Comparison of ENCODE assay signal across 8 mouse cellular contexts in the genomic region with DNA sequence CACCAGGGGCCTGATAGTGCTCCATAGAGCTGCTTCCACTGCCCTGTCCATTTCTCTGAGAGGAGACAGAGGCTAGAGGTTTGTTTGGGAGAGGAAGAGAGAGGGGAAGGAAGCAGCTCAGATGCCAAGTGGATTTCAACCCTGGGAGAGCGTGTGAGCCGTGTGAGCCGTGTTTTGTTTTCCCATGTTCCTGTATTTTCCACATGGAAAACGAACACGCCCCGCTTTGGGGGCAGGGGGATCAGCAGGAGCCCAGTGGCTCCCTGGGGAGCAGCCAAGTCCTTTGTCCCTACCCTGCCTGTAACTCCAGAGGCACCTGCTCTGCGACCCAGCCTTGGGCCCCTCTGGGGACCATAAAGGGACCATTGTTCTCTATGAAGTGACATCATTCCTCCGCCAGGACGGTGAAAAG. TPM values are rescaled to one million over a fixed set of nuclear protein-coding genes. Genes with fewer than 3 reads are reported as not detected.
DNase-seq lines count a peak whose midpoint lies in the region; ATAC-seq and TF ChIP-seq lines count a peak whose summit lies in the region.

No protein-coding gene starts in this region.

- WGBS in embryonic facial prominence, embryonic 15.5 days: 13% methylated on average over 9 of the region's 9 CpGs
- 22% methylated on average over 9 of the region's 9 CpGs for WGBS in hindbrain, embryonic 11.5 days
- 48% methylated on average over 8 of the region's 9 CpGs for WGBS in limb, embryonic 14.5 days
- 10% methylated on average over 9 of the region's 9 CpGs for WGBS in midbrain, embryonic 16.5 days

- H3K27me3 ChIP-seq in embryonic facial prominence, embryonic 15.5 days: peaks cover 17% of the 10 kb centered on the region
- H3K27me3 ChIP-seq in hindbrain, embryonic 11.5 days (ENCODE audit: control insufficient read depth, insufficient read depth, low read length): peaks cover 12% of the 10 kb centered on the region
- H3K27me3 ChIP-seq in limb, embryonic 14.5 days (ENCODE audit: control insufficient read depth, insufficient read depth, low read length): no peaks in the 10 kb centered on the region; the same call in 1 of the 2 replicates
- H3K27me3 ChIP-seq in midbrain, embryonic 16.5 days (ENCODE audit: control insufficient read depth, insufficient read depth, low read depth, low read length): no peaks in the 10 kb centered on the region

- H3K4me2 ChIP-seq in embryonic facial prominence, embryonic 15.5 days (replicated peaks): peak overlapping the region; percentile 15; the same call in 1 of the 2 replicates
- H3K4me2 ChIP-seq in hindbrain, embryonic 11.5 days (replicated peaks; ENCODE audit: low read depth, low read length): no peak overlapping the region
- H3K4me2 ChIP-seq in limb, embryonic 14.5 days (replicated peaks; ENCODE audit: low read depth, low read length, severe bottlenecking): 0 out of 2 replicates have a peak overlapping the region, but pooled peaks have one; percentile 7
- no peak overlapping the region for H3K4me2 ChIP-seq in midbrain, embryonic 16.5 days (ENCODE audit: low read length)

- no peak for TF ChIP-seq POLR2A in limb, embryonic 14.5 days (IDR thresholded peaks at IDR 0.05; ENCODE audit: borderline replicate concordance, extremely low read depth, insufficient read depth, insufficient read length)

- peak; percentile 56 for ATAC-seq in embryonic facial prominence, embryonic 15.5 days (ENCODE audit: insufficient number of reproducible peaks, low FRiP score, low TSS enrichment, low read depth)
- peak; percentile 74 for ATAC-seq in hindbrain, embryonic 11.5 days (ENCODE audit: low FRiP score)
- no peak for ATAC-seq in limb, embryonic 14.5 days (ENCODE audit: low FRiP score, low read depth)
- no peak for ATAC-seq in midbrain, embryonic 16.5 days

- H3K4me1 ChIP-seq in embryonic facial prominence, embryonic 15.5 days: peaks cover 50% of the 10 kb centered on the region
- peaks cover 11% of the 10 kb centered on the region for H3K4me1 ChIP-seq in hindbrain, embryonic 11.5 days (replicated peaks; ENCODE audit: control insufficient read depth, insufficient read depth, low read length)
- H3K4me1 ChIP-seq in limb, embryonic 14.5 days (ENCODE audit: control insufficient read depth, insufficient read depth, low read length): peaks cover 19% of the 10 kb centered on the region
- H3K4me1 ChIP-seq in midbrain, embryonic 16.5 days (ENCODE audit: control insufficient read depth, insufficient read depth, low read length): peaks cover 3% of the 10 kb centered on the region; the same call in 1 of the 2 replicates

- H3K4me3 ChIP-seq in embryonic facial prominence, embryonic 15.5 days (replicated peaks): no peak overlapping the region
- H3K4me3 ChIP-seq in hindbrain, embryonic 11.5 days (ENCODE audit: low read depth, low read length): no peak overlapping the region
- H3K4me3 ChIP-seq in limb, embryonic 14.5 days (replicated peaks; ENCODE audit: low read length): no peak overlapping the region
- no peak overlapping the region for H3K4me3 ChIP-seq in midbrain, embryonic 16.5 days (ENCODE audit: low read depth, low read length)

- peak overlapping the region; percentile 84 for H3K27ac ChIP-seq in embryonic facial prominence, embryonic 15.5 days (replicated peaks)
- peak overlapping the region; percentile 90 for H3K27ac ChIP-seq in hindbrain, embryonic 11.5 days (ENCODE audit: low read depth, low read length)
- H3K27ac ChIP-seq in limb, embryonic 14.5 days (replicated peaks; ENCODE audit: low read depth, low read length): peak overlapping the region; percentile 77
- peak overlapping the region; percentile 59 for H3K27ac ChIP-seq in midbrain, embryonic 16.5 days (ENCODE audit: low read length)

- no peaks in the 10 kb centered on the region for H3K36me3 ChIP-seq in embryonic facial prominence, embryonic 15.5 days
- no peaks in the 10 kb centered on the region for H3K36me3 ChIP-seq in hindbrain, embryonic 11.5 days (ENCODE audit: control insufficient read depth, insufficient read depth, low read length)
- no peaks in the 10 kb centered on the region for H3K36me3 ChIP-seq in limb, embryonic 14.5 days (ENCODE audit: control insufficient read depth, insufficient read depth, low read length)
- no peaks in the 10 kb centered on the region for H3K36me3 ChIP-seq in midbrain, embryonic 16.5 days (ENCODE audit: control insufficient read depth, insufficient read depth, low read length)

- no peak overlapping the region for H3K9ac ChIP-seq in embryonic facial prominence, embryonic 15.5 days
- H3K9ac ChIP-seq in hindbrain, embryonic 11.5 days (ENCODE audit: low read depth, low read length): peak overlapping the region; percentile 63
- no peak overlapping the region for H3K9ac ChIP-seq in limb, embryonic 14.5 days (ENCODE audit: low read depth, low read length, severe bottlenecking)
- no peak overlapping the region for H3K9ac ChIP-seq in midbrain, embryonic 16.5 days (ENCODE audit: low read depth, low read length)

- peak; percentile 62 for DNase-seq in MN1 (ENCODE audit: low spot score)
- peak; percentile 78 for DNase-seq in hindbrain, embryonic 11.5 days (ENCODE audit: low spot score)
- DNase-seq in limb, embryonic 14.5 days (ENCODE audit: low spot score): peak; percentile 61
- DNase-seq in B cell, adult 2 months: no peak
- DNase-seq in right cerebral cortex, postnatal 36 days (ENCODE audit: low spot score in 2 of 2): no peak
- DNase-seq in left cerebral cortex, adult 8-10 months (ENCODE audit: low spot score in 2 of 2): no peak

- no peaks in the 10 kb centered on the region for H3K9me3 ChIP-seq in embryonic facial prominence, embryonic 15.5 days (replicated peaks)
- no peaks in the 10 kb centered on the region for H3K9me3 ChIP-seq in hindbrain, embryonic 11.5 days (ENCODE audit: control insufficient read depth, low read length)
- H3K9me3 ChIP-seq in limb, embryonic 14.5 days (ENCODE audit: control insufficient read depth, low read length): no peaks in the 10 kb centered on the region
- H3K9me3 ChIP-seq in midbrain, embryonic 16.5 days (replicated peaks; ENCODE audit: control insufficient read depth, low read length, poor library complexity, severe bottlenecking): no peaks in the 10 kb centered on the region

RNA-seq across cellular contexts. Expression of a gene that starts 51.7 kb away (rescaled TPM):
- polyA plus RNA-seq in embryonic facial prominence, embryonic 15.5 days (2015; fragmentation: Nextera tagmentation; extraction: Ambion mirVana): 5.0 and 5.4 TPM in 2 replicates
- 0.31 and 0.85 TPM in 2 replicates for polyA plus RNA-seq in hindbrain, embryonic 11.5 days (2014; fragmentation: Nextera tagmentation; extraction: Ambion mirVana)
- 4.3 and 4.6 TPM in 2 replicates for polyA plus RNA-seq in limb, embryonic 14.5 days (2012; rRNA removed)
- 0.67 and 0.72 TPM in 2 replicates for polyA plus RNA-seq in limb, embryonic 14.5 days (2014; fragmentation: Nextera tagmentation; extraction: Ambion mirVana)
- polyA plus RNA-seq in midbrain, embryonic 16.5 days (2015; fragmentation: Nextera tagmentation; extraction: Ambion mirVana): 0.60 and 2.3 TPM in 2 replicates
- 1 to 10 TPM in 1 of 4 experiments, under 1 TPM in 1, not detected in 2; 0.53 to 2.6 TPM for total RNA-seq in left cerebral cortex, adult 8-10 months (2022)

Comparison
In these comparisons a context has a peak if more than half of its experiments do, and no peak if none do; other contexts are left out.
1. DNase-seq: peak in MN1 (single experiment), hindbrain, embryonic 11.5 days (single experiment) and limb, embryonic 14.5 days (single experiment); none in B cell, adult 2 months (0 of 2), right cerebral cortex, postnatal 36 days (0 of 2) and left cerebral cortex, adult 8-10 months (0 of 2).
2. ATAC-seq: peak in embryonic facial prominence, embryonic 15.5 days (single experiment) and hindbrain, embryonic 11.5 days (single experiment); none in limb, embryonic 14.5 days (single experiment) and midbrain, embryonic 16.5 days (single experiment).
3. H3K4me2 ChIP-seq: peak in embryonic facial prominence, embryonic 15.5 days (single experiment) and limb, embryonic 14.5 days (single experiment); none in hindbrain, embryonic 11.5 days (single experiment) and midbrain, embryonic 16.5 days (single experiment).
4. Peak in every context shown above with its lines, with median percentiles within 50 percentile points of each other: H3K27ac ChIP-seq.